Mouse (Mus musculus) midbrain, embryonic 14.5 days (tissue): ENCODE data around the gene Sptssa. TPM values are rescaled to one million over a fixed set of nuclear protein-coding genes. Genes with fewer than 3 reads are reported as not detected.

Experiments
- ATAC-seq: fragments of 200-750 bp; cut with Nextera tagmentation; 2 replicates; pipeline ENCODE4 v1.8.0; 2017; ENCODE audit warnings: moderate number of reproducible peaks, moderate library complexity; ENCODE audit not compliant: low FRiP score, low TSS enrichment
- DNase-seq: peaks from one replicate; pipeline ENCODE4 v3.0.0-alpha.2; 2015
- H3K27ac ChIP-seq: fragments of 300-500 bp; sonication (generic); replicated peaks from 2 replicates; pipeline ENCODE4 v1.5.1; 2014; ENCODE audit warnings: mild to moderate bottlenecking, low read depth, low read length, moderate library complexity
- H3K27me3 ChIP-seq: fragments of 300-500 bp; sonication (generic); 2 replicates; pipeline ENCODE4 v1.6.1; 2014; ENCODE audit warnings: low read length, control low read depth, mixed read lengths; ENCODE audit not compliant: control insufficient read depth, insufficient read depth
- H3K36me3 ChIP-seq: fragments of 300-500 bp; sonication (generic); 2 replicates; pipeline ENCODE4 v1.6.1; 2014; ENCODE audit warnings: low read length, control low read depth; ENCODE audit not compliant: control insufficient read depth, insufficient read depth
- H3K4me1 ChIP-seq: fragments of 300-500 bp; sonication (generic); 2 replicates; pipeline ENCODE4 v1.6.1; 2014; ENCODE audit warnings: mild to moderate bottlenecking, antibody characterized with exemption, low read length, control low read depth; ENCODE audit not compliant: control insufficient read depth, insufficient read depth
- H3K4me2 ChIP-seq: fragments of 300-500 bp; sonication (generic); 2 replicates; pipeline ENCODE4 v1.6.1; 2014; ENCODE audit warnings: mild to moderate bottlenecking, low read length, moderate library complexity
- H3K4me3 ChIP-seq: fragments of 300-500 bp; sonication (generic); replicated peaks from 2 replicates; pipeline ENCODE4 v1.5.1; 2014; ENCODE audit warnings: low read depth, low read length
- H3K9ac ChIP-seq: fragments of 300-500 bp; sonication (generic); replicated peaks from 2 replicates; pipeline ENCODE4 v1.6.1; 2014; ENCODE audit warnings: mild to moderate bottlenecking, low read length, moderate library complexity
- H3K9me3 ChIP-seq: fragments of 300-500 bp; sonication (generic); 2 replicates; pipeline ENCODE4 v1.6.1; 2016; ENCODE audit warnings: low read length, control low read depth, mixed read lengths; ENCODE audit not compliant: control insufficient read depth
- whole genome bisulfite sequencing: fragments of 180-500 bp; shearing (Covaris S2); extraction: QIAGEN DNeasy Blood & Tissue Kit; methylation state at CpG from one replicate; pipeline ENCODE4 v1.1.7; 2014; 5-methylcytosine and 5-hydroxymethylcytosine counted together
- polyA plus RNA-seq: library from polyadenylated mRNA; unstranded; fragments of >200 nt; fragmentation: Nextera tagmentation; extraction: Ambion mirVana; gene quantifications from 2 replicates; pipeline ENCODE4 v1.2.1, GENCODE M21; 2014

Sptssa gene
- 185 and 200 TPM in 2 replicates for polyA plus RNA-seq

DNA sequence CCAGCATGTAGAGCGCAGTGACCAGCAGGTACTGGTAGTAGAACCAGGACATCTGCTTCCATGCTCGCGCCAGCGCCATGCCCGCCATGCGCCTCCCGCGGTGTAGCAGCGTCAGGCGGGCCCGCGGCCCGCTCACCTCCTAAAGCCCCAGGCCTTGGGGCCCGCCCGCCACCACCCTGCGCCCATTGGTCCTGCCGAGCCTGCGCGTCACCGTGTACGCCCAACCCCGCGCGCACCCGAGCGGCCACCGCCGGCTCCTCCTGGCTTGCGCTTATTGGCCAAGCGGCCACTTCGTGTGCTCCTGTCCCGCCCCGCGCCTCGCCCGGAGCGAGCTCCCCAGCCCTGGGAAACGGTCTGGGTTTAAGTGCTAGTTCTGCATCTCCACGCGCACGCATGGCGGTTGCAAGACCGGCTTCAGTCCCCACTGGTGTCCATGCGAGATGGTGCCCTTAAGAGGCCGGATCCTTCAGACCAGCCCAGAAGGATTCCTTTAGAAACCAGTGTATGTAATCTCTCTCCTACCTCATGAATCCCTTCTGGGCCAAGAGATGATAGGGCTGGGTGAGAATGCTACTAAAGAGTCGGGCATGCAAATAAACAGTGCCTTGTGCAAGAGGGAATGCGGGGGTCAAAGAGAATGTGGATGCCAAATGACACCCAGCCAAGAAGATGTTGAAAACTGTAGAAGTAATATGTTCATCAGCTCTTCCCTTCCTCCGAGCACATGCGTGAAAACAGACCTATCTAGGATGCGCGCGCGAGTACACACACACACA lies at the start of gene Sptssa:
Gene Sptssa (minus strand): TSS at position 178 of the 776 bp plus-strand sequence.
- no peaks in the 10 kb centered on the region for H3K27me3 ChIP-seq
- peak; percentile 97 for DNase-seq
- H3K27ac ChIP-seq, result peak within 1 kb of the TSS; percentile 89
- H3K4me2 ChIP-seq, result peak within 1 kb of the TSS; percentile 62
- peak within 1 kb of the TSS; percentile 60 for H3K9ac ChIP-seq
- peak within 1 kb of the TSS; percentile 73 for H3K4me3 ChIP-seq
- no peaks in the 10 kb centered on the region for H3K36me3 ChIP-seq
- ATAC-seq, result peak; percentile 99
- WGBS, result 8% methylated on average over 52 of the region's 53 CpGs
- H3K4me1 ChIP-seq, result peaks cover 21% of the 10 kb centered on the region
- H3K9me3 ChIP-seq, result no peaks in the 10 kb centered on the region

DNA sequence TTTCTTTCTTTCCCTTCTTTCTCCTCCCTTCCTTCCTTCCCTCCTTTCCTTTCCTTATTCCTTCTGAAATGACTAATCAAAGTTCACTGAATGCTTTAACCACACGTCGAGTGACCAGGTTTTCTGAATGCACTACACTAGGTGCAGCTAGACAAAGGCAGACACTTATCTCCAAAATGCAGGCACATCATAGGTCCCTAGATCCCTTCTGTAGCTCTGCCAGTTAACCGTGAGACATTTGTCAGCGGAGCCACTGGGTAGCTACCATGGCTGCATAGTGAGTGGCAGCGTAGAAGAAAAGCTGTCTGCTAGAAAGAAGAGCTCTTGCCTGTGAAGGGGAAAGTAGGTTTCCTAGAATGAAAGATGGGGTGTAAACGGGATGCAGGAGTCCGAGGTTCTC lies 43.0 kb upstream of the Sptssa start:
- Histone ChIP-seq H3K4me3 (no peak overlapping the region), H3K9ac (no peak overlapping the region), H3K4me2 (no peak overlapping the region), H3K4me1 (peaks cover 5% of the 10 kb centered on the region; the same call in 1 of the 2 replicates), H3K27ac (no peak overlapping the region), H3K9me3 (no peaks in the 10 kb centered on the region), H3K36me3 (no peaks in the 10 kb centered on the region), H3K27me3 (no peaks in the 10 kb centered on the region)
- DNase-seq (no peak), ATAC-seq (no peak)
- 76% methylated on average over 7 of the region's 7 CpGs for WGBS

DNA sequence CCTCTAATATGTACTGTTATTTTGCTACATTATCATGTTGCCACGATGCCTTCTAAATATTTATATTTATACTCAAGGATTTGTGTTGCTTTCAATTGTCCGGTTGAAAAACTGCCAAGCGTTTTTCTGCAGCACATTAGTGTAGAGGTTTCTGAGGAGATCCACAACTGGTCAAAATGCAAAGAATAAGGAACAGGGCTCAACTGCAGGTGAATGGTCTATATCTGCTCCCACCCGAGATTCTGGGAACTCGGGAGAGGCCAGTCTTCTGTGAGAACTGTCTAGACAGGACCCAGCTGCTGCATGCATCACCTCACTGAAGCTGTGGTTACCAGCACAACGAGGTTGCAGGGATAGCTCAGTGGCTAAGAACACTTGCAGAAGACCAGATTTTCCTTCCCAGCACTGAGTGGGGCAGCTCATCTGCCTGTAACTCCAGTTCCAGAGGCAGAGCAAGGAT lies 41.4 kb upstream of the Sptssa start:
- DNase-seq, result no peak
- no peak overlapping the region for H3K4me3 ChIP-seq
- H3K27me3 ChIP-seq, result no peaks in the 10 kb centered on the region
- H3K36me3 ChIP-seq, result peaks cover under 1% of the 10 kb centered on the region; the same call in 1 of the 2 replicates
- peaks cover 6% of the 10 kb centered on the region; the same call in 1 of the 2 replicates for H3K4me1 ChIP-seq
- 0 out of 2 replicates have a peak overlapping the region, but pooled peaks have one; percentile 42 for H3K27ac ChIP-seq
- no peaks in the 10 kb centered on the region for H3K9me3 ChIP-seq
- H3K4me2 ChIP-seq, result no peak overlapping the region
- no peak for ATAC-seq
- H3K9ac ChIP-seq, result no peak overlapping the region
- 61% methylated on average over 6 of the region's 6 CpGs for WGBS

DNA sequence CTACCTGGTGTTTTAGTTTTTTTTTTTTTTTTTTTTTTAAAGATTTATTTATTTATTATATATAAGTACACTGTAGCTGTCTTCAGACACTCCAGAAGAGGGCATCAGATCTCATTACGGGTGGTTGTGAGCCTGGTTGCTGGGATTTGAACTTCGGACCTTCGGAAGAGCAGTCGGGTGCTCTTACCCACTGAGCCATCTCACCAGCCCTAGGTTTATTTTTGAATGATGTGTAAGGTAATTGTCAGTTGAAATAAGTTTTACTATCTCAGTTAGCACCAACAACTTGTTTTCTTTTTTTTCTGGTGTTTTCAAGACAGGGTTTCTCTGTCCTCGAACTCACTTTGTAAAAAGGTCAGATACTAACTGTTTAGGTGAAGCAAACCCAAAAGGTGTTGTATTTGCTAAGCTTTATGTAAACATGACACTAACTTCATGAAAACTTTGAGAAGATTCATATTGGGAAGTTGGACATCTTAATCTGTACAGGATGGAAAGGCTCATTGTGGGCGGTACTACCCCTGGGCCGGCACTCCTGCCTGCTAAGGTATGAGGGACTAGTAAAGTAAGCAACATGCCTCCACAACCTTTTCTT lies 40.7 kb upstream of the Sptssa start:
- Histone ChIP-seq H3K36me3 (peaks cover 7% of the 10 kb centered on the region; the same call in 1 of the 2 replicates), H3K27ac (0 out of 2 replicates have a peak overlapping the region, but pooled peaks have one; percentile 26)
- WGBS, result 14% methylated on average over 7 of the region's 7 CpGs

DNA sequence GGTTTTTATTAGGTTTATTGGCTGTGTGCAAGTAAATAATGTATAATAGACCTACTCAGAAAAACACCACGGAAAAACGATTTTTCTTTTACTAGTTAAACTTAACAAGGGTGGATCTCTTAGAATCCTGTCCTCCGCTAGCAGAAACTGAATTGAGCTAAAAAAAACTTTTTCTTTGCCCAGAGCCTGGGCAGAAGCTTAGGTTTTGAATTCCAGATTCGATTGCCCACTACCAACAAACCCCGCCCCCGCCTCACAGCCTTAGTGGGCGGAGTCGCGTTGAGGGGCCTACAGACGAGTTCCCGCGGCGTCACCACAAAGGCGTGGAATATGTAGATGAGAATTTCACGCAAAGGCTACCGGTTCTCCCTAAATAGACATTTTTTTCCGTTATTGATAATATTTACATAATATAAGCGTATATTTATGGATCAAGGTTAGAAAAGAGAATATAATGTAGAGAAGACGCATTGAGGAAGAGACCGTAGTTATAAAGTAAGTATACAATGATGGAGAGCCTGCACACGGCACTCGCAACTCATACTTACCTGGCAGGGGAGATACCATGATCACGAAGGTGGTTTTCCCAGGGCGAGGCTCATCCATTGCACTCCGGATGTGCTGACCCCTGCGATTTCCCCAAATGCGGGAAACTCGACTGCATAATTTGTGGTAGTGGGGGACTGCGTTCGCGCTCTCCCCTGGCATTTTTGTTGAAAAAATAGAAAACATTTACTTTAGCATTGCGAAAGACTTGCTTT lies 40.0 kb upstream of the Sptssa start:
- Histone ChIP-seq H3K4me2 (peak overlapping the region; percentile 63), H3K27ac (peak overlapping the region; percentile 97), H3K9me3 (no peaks in the 10 kb centered on the region), H3K4me1 (peaks cover 6% of the 10 kb centered on the region; the same call in 1 of the 2 replicates), H3K4me3 (peak overlapping the region; percentile 81), H3K9ac (peak overlapping the region; percentile 69), H3K36me3 (peaks cover 14% of the 10 kb centered on the region), H3K27me3 (no peaks in the 10 kb centered on the region)
- peak; percentile 92 for ATAC-seq
- peak; percentile 99 for DNase-seq
- under 1% methylated on average over 32 of the region's 32 CpGs for WGBS

More for the DNA sequence above, 40.7 kb upstream of the Sptssa start:
- no peaks in the 10 kb centered on the region for H3K27me3 ChIP-seq
- ATAC-seq (peak; percentile 22), DNase-seq (no peak)
- no peak overlapping the region for H3K4me2 ChIP-seq
- no peaks in the 10 kb centered on the region for H3K9me3 ChIP-seq
- H3K9ac ChIP-seq, result no peak overlapping the region
- peaks cover 6% of the 10 kb centered on the region; the same call in 1 of the 2 replicates for H3K4me1 ChIP-seq
- no peak overlapping the region for H3K4me3 ChIP-seq

DNA sequence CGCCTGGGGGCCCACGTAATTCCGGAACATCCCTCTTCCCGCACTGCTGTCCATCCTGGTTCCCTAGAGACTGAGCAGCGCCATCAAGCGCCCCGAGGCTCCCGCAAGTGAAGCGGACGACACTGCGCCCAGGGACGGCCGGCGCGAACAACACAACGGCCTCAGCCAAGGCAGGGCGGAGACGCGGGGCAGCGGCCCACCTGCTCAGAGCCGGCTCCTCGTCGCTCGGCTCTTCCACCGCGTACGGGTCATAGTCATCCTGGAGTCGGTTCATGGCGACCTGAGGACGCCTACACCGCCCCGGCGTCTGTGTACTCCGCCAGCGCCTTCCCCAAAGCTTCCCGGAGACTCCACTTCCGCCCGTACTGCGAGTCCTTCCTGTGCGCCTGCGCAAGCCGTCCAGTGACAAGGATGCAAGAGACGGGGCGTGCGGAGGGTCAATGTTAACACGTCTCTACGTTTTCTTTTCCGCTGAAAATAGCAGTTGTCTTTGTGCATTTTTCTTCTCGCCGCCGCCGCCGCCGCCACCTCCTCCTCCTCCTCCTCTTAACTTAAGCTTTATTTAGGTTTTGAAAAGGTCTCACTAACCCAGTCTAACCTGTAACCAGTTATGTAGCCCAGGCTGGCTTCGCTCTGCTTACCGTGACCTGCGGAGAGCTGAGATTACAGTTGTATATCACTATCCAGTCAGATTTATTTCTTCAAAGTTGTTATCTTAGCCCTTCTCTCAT lies 39.3 kb upstream of the Sptssa start, which contains the start of gene Eapp:
Gene Eapp (minus strand): TSS at position 387 of the 731 bp plus-strand sequence.
- ATAC-seq (peak; percentile 91), DNase-seq (peak; percentile 98)
- peak within 1 kb of the TSS; percentile 81 for H3K4me3 ChIP-seq
- H3K4me2 ChIP-seq, result peak within 1 kb of the TSS; percentile 63
- no peaks in the 10 kb centered on the region for H3K27me3 ChIP-seq
- H3K9ac ChIP-seq, result peak within 1 kb of the TSS; percentile 69
- peaks cover 6% of the 10 kb centered on the region; the same call in 1 of the 2 replicates for H3K4me1 ChIP-seq
- H3K36me3 ChIP-seq, result peaks cover 21% of the 10 kb centered on the region
- H3K27ac ChIP-seq, result peak within 1 kb of the TSS; percentile 97
- H3K9me3 ChIP-seq, result no peaks in the 10 kb centered on the region
- WGBS, result under 1% methylated on average over 57 of the region's 57 CpGs

DNA sequence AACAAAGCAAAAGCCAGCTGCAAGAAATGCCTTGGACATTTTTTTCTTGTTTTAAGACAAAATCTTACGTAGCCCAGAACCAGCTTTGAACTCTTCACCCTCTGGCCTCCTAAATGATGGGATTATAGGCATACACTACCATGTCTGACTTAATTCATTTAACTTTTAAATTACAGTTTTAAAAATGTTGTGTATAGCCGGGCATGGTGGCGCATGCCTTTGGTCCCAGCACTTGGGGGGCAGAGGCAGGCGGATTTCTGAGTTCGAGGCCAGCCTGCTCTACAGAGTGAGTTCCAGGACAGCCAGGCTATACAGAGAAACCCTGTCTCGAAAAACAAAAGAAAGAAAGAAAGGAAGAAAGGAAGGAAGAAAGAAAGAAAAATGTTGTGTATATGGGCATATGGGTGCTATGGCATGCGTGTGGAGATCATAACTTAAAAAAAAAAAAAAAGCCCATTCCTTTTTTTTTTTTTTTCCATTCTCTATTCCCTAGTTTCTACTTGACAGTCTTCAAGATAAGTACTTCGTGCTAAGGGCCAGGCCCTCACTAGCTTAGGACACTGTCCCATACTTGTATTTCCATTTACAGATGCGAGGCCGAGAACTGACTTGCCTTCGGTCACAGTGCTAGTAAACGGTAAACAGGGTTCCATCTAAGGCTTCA lies 38.6 kb upstream of the Sptssa start:
- ATAC-seq (no peak), DNase-seq (no peak)
- peaks cover 27% of the 10 kb centered on the region for H3K36me3 ChIP-seq
- H3K27ac ChIP-seq, result peak overlapping the region; percentile 97
- no peaks in the 10 kb centered on the region for H3K27me3 ChIP-seq
- H3K9me3 ChIP-seq, result no peaks in the 10 kb centered on the region
- peaks cover 6% of the 10 kb centered on the region; the same call in 1 of the 2 replicates for H3K4me1 ChIP-seq
- 39% methylated on average over 12 of the region's 12 CpGs for WGBS
- H3K4me3 ChIP-seq, result peak overlapping the region; percentile 81
- H3K9ac ChIP-seq, result peak overlapping the region; percentile 69
- peak overlapping the region; percentile 63 for H3K4me2 ChIP-seq
